Mouse (Mus musculus): ENCODE results near the gene Cops3. TPM values are rescaled to one million over a fixed set of nuclear protein-coding genes. Genes with fewer than 3 reads are reported as not detected.

Cops3 gene
- polyA plus RNA-seq, 1 experiment, result 9.5 TPM

DNA sequence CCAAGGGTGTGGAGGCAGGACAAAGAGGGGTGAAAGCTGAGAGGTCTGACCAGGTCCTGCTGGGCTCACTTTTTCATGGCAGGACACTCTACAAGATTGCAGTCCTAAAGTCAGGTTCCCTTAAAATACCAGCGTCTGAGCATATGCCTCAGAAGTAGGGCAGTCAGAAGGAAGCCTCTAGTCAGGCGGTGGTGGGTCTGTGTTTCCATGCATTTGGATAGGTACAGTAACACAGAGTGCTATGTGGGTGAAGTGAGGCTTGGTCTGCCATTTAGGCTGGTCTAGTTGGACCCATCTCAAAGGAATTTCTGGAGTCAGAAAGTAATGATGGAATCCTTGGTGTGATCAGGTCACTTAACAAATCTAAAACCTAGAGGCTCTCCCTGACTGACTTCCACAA is 70.3 kb downstream of the Cops3 start:
- no peak overlapping the region for H3K27ac ChIP-seq (ENCODE audit: insufficient read depth, low read depth, low read length)
- peaks cover 75% of the 10 kb centered on the region for H3K36me3 ChIP-seq (ENCODE audit: control insufficient read depth, insufficient read depth, low read length)
- no peak for TF ChIP-seq POLR2A (IDR thresholded peaks at IDR 0.05; ENCODE audit: low read depth, low read length)
- TF ChIP-seq CTCF (IDR thresholded peaks at IDR 0.05; ENCODE audit: extremely low read depth, insufficient read length, insufficient replicate concordance, low read depth, low read length), result no peak
- no peaks in the 10 kb centered on the region for H3K4me1 ChIP-seq (ENCODE audit: control insufficient read depth, insufficient read depth, insufficient read length, low read length)
- H3K27me3 ChIP-seq (ENCODE audit: control insufficient read depth, insufficient read depth, low read length), result no peaks in the 10 kb centered on the region
- WGBS, result 83% methylated on average over 2 of the region's 2 CpGs
- no peak overlapping the region for H3K4me3 ChIP-seq (ENCODE audit: low read depth, low read length)

Other genes with a start within 250 kb of the Cops3 start
- gene Olfr223, start 246.5 kb downstream of the Cops3 start, polyA plus RNA-seq (2012; rRNA removed), result not detected in 2 replicates
- gene Mprip, start 178.5 kb downstream of the Cops3 start, polyA plus RNA-seq (2012; rRNA removed), result 38.8 and 76.4 TPM in 2 replicates
- 0.72 and 1.3 TPM in 2 replicates for gene Pld6, start 52.2 kb downstream of the Cops3 start, polyA plus RNA-seq (2012; rRNA removed)
- gene Flcn, start 29.8 kb downstream of the Cops3 start, polyA plus RNA-seq (2012; rRNA removed), result 9.9 and 23.8 TPM in 2 replicates
- 15.7 and 29.4 TPM in 2 replicates for gene Nt5m, start 391 bp downstream of the Cops3 start, polyA plus RNA-seq (2012; rRNA removed)
- gene Med9, start 108.4 kb upstream of the Cops3 start, polyA plus RNA-seq (2012; rRNA removed), result 13.5 and 19.7 TPM in 2 replicates
- 0.53 and 1.1 TPM in 2 replicates for gene Rasd1, start 125.1 kb upstream of the Cops3 start, polyA plus RNA-seq (2012; rRNA removed)
- gene Pemt, start 206.7 kb upstream of the Cops3 start, polyA plus RNA-seq (2012; rRNA removed), result 2.9 and 3.6 TPM in 2 replicates